16 mouse cellular contexts compared by ENCODE assay signal in genomic region chr15:12354281-12354810, GRCm38 (mm10). TPM values are rescaled to one million over a fixed set of nuclear protein-coding genes. Genes with fewer than 3 reads are reported as not detected.
DNase-seq lines count a peak whose midpoint lies in the region; ATAC-seq and TF ChIP-seq lines count a peak whose summit lies in the region.
"Had no signal": no experiment of that assay in that cellular context is flagged by ENCODE, and none has a peak within 500 bp of the region (broad histone marks: within the 10 kb centered on the region; RNA-seq: fewer than 3 reads in every experiment).

No protein-coding gene starts in this region.

- peaks cover 68% of the 10 kb centered on the region for H3K36me3 ChIP-seq in heart, embryonic 10.5 days
- peaks cover 71% of the 10 kb centered on the region for H3K36me3 ChIP-seq in liver, embryonic 13.5 days
- peaks cover 25% of the 10 kb centered on the region for H3K36me3 ChIP-seq in liver, embryonic 11.5 days (ENCODE audit: control insufficient read depth, insufficient read depth, low read length)
- peaks cover 84% of the 10 kb centered on the region for H3K36me3 ChIP-seq in E14TG2a.4 (ENCODE audit: insufficient read depth, low read length)
- peaks cover 57% of the 10 kb centered on the region for H3K36me3 ChIP-seq in forebrain, embryonic 13.5 days (ENCODE audit: poor library complexity, severe bottlenecking)

- peak; percentile 91 for DNase-seq in heart, adult 11 months
- DNase-seq in heart, embryonic 10.5 days (ENCODE audit: low spot score) = no peak
- DNase-seq in liver, embryonic 13.5 days = no peak
- no peak for DNase-seq in liver, embryonic 11.5 days (ENCODE audit: low spot score)
- DNase-seq in lung, postnatal 10 days = peak; percentile 41
- DNase-seq in frontal cortex, postnatal 14 days (ENCODE audit: low spot score in 2 of 2) = no peak
- DNase-seq: cerebellum, adult 11-12 months; forebrain, postnatal 0 days; gastrocnemius, postnatal 36 days; kidney, adult 11 months; spleen, adult 18-20 months had no signal

- H3K27ac ChIP-seq in heart, embryonic 10.5 days = no peak overlapping the region
- no peak overlapping the region for H3K27ac ChIP-seq in liver, embryonic 13.5 days
- H3K27ac ChIP-seq in liver, embryonic 11.5 days (ENCODE audit: low read depth, low read length) = no peak overlapping the region
- no peak overlapping the region for H3K27ac ChIP-seq in forebrain, embryonic 13.5 days
- H3K27ac ChIP-seq: hindbrain, embryonic 13.5 days; midbrain, embryonic 12.5 days had no signal

- TF ChIP-seq CTCF in E14TG2a.4 (conservative IDR thresholded peaks at IDR 0.05; ENCODE audit: low read length) = peak; percentile 23

- H3K4me3 ChIP-seq in heart, embryonic 10.5 days = no peak overlapping the region
- H3K4me3 ChIP-seq in liver, embryonic 13.5 days (replicated peaks) = no peak overlapping the region
- no peak overlapping the region for H3K4me3 ChIP-seq in liver, embryonic 11.5 days (ENCODE audit: low read depth, low read length)
- no peak overlapping the region for H3K4me3 ChIP-seq in E14TG2a.4 (replicated peaks; ENCODE audit: low read length)
- no peak overlapping the region for H3K4me3 ChIP-seq in forebrain, embryonic 13.5 days
- H3K4me3 ChIP-seq: hindbrain, embryonic 13.5 days; midbrain, embryonic 12.5 days had no signal

- no peaks in the 10 kb centered on the region for H3K4me1 ChIP-seq in heart, embryonic 10.5 days
- H3K4me1 ChIP-seq in liver, embryonic 13.5 days (replicated peaks) = no peaks in the 10 kb centered on the region
- no peaks in the 10 kb centered on the region for H3K4me1 ChIP-seq in liver, embryonic 11.5 days (replicated peaks; ENCODE audit: control insufficient read depth, insufficient read depth, low read length)
- no peaks in the 10 kb centered on the region for H3K4me1 ChIP-seq in E14TG2a.4 (replicated peaks; ENCODE audit: low read depth, low read length)
- H3K4me1 ChIP-seq in forebrain, embryonic 13.5 days = no peaks in the 10 kb centered on the region
- H3K4me1 ChIP-seq: hindbrain, embryonic 13.5 days; midbrain, embryonic 12.5 days had no signal

- H3K9me3 ChIP-seq in heart, embryonic 10.5 days = no peaks in the 10 kb centered on the region
- no peaks in the 10 kb centered on the region for H3K9me3 ChIP-seq in liver, embryonic 13.5 days (replicated peaks)
- no peaks in the 10 kb centered on the region for H3K9me3 ChIP-seq in liver, embryonic 11.5 days (ENCODE audit: control insufficient read depth, low read length)
- no peaks in the 10 kb centered on the region for H3K9me3 ChIP-seq in E14TG2a.4 (ENCODE audit: low read length)
- no peaks in the 10 kb centered on the region for H3K9me3 ChIP-seq in forebrain, embryonic 13.5 days (replicated peaks)
- H3K9me3 ChIP-seq: G1E; hindbrain, embryonic 13.5 days; midbrain, embryonic 12.5 days had no signal

- 90% methylated on average over 2 of the region's 2 CpGs for WGBS in heart, embryonic 10.5 days
- 85% methylated on average over 2 of the region's 2 CpGs for WGBS in liver, embryonic 13.5 days (ENCODE audit: insufficient replicate concordance)
- WGBS in liver, embryonic 11.5 days = 94% methylated on average over 2 of the region's 2 CpGs
- WGBS in forebrain, embryonic 13.5 days = 83% methylated on average over 2 of the region's 2 CpGs

- no peak overlapping the region for H3K4me2 ChIP-seq in liver, embryonic 13.5 days
- no peak overlapping the region for H3K4me2 ChIP-seq in liver, embryonic 11.5 days
- no peak overlapping the region for H3K4me2 ChIP-seq in forebrain, embryonic 13.5 days
- H3K4me2 ChIP-seq: hindbrain, embryonic 13.5 days; midbrain, embryonic 12.5 days had no signal

- no peak overlapping the region for H3K9ac ChIP-seq in liver, embryonic 13.5 days
- no peak overlapping the region for H3K9ac ChIP-seq in liver, embryonic 11.5 days (ENCODE audit: low read depth, low read length)
- H3K9ac ChIP-seq in forebrain, embryonic 13.5 days = no peak overlapping the region
- H3K9ac ChIP-seq: forebrain, postnatal 0 days; hindbrain, embryonic 13.5 days; midbrain, embryonic 12.5 days had no signal

- peak; percentile 21; the same call in 1 of the 2 replicates for ATAC-seq in liver, embryonic 13.5 days (ENCODE audit: low read depth)
- ATAC-seq in liver, embryonic 11.5 days (replicated peaks; ENCODE audit: low FRiP score) = no peak
- ATAC-seq in forebrain, embryonic 13.5 days = no peak
- ATAC-seq: forebrain, postnatal 0 days had no signal

- no peaks in the 10 kb centered on the region for H3K27me3 ChIP-seq in heart, embryonic 10.5 days (ENCODE audit: insufficient read depth, poor library complexity, severe bottlenecking)
- H3K27me3 ChIP-seq in liver, embryonic 13.5 days = no peaks in the 10 kb centered on the region
- no peaks in the 10 kb centered on the region for H3K27me3 ChIP-seq in liver, embryonic 11.5 days (replicated peaks; ENCODE audit: control insufficient read depth, insufficient read depth, low read length)
- no peaks in the 10 kb centered on the region for H3K27me3 ChIP-seq in E14TG2a.4 (ENCODE audit: insufficient read depth, low read length)
- H3K27me3 ChIP-seq in forebrain, embryonic 13.5 days = no peaks in the 10 kb centered on the region
- H3K27me3 ChIP-seq: hindbrain, embryonic 13.5 days; midbrain, embryonic 12.5 days had no signal

RNA-seq across cellular contexts. Expression of gene 1810049J17Rik, which starts 32.6 kb away (rescaled TPM):
- polyA plus RNA-seq in heart, embryonic 10.5 days (2016; fragmentation: Nextera tagmentation; extraction: Ambion mirVana) = not detected in 2 replicates
- polyA plus RNA-seq in liver, embryonic 13.5 days (2015; fragmentation: Nextera tagmentation; extraction: Ambion mirVana) = 0.29 and 1.7 TPM in 2 replicates
- polyA plus RNA-seq in liver, embryonic 11.5 days (2014; fragmentation: Nextera tagmentation; extraction: Ambion mirVana) = 0.58 and 1.3 TPM in 2 replicates
- polyA plus RNA-seq in forebrain, embryonic 13.5 days (2015; fragmentation: Nextera tagmentation; extraction: Ambion mirVana) = 0.81 TPM in 1 of 2 replicates, not detected in the other
- polyA plus RNA-seq: hindbrain, embryonic 13.5 days had no signal

RNA-seq across cellular contexts. Expression of gene Golph3, which starts 33.1 kb away (rescaled TPM):
- polyA plus RNA-seq in heart, embryonic 10.5 days (2016; fragmentation: Nextera tagmentation; extraction: Ambion mirVana) = 64.5 and 73.9 TPM in 2 replicates
- 51.6 and 66.2 TPM in 2 replicates for polyA plus RNA-seq in liver, embryonic 13.5 days (2015; fragmentation: Nextera tagmentation; extraction: Ambion mirVana)
- 93.0 and 107 TPM in 2 replicates for polyA plus RNA-seq in liver, embryonic 11.5 days (2014; fragmentation: Nextera tagmentation; extraction: Ambion mirVana)
- polyA plus RNA-seq in forebrain, embryonic 13.5 days (2015; fragmentation: Nextera tagmentation; extraction: Ambion mirVana) = 62.4 and 63.8 TPM in 2 replicates

Comparison
In these comparisons a context has a peak if more than half of its experiments do, and no peak if none do; other contexts are left out.
1. DNase-seq: peak in heart, adult 11 months (single experiment) and lung, postnatal 10 days (single experiment); none in heart, embryonic 10.5 days (single experiment), liver, embryonic 13.5 days (single experiment), liver, embryonic 11.5 days (single experiment) and frontal cortex, postnatal 14 days (0 of 2).